Mouse (Mus musculus) macrophage (primary cell): ENCODE measurements around the gene Mroh9. TPM values are rescaled to one million over a fixed set of nuclear protein-coding genes. Genes with fewer than 3 reads are reported as not detected.

Experiments used
- H3K27ac ChIP-seq: fragments of 350-480 bp; formaldehyde crosslinking; 2 replicates; pipeline ENCODE4 v1.9.0; 2021
- H3K36me3 ChIP-seq: fragments of 350-480 bp; formaldehyde crosslinking; 2 replicates; pipeline ENCODE4 v1.9.0; 2021; ENCODE audit errors: inconsistent target
- H3K4me3 ChIP-seq: fragments of 350-480 bp; formaldehyde crosslinking; 2 replicates; pipeline ENCODE4 v1.9.0; 2021; ENCODE audit errors: inconsistent target
- H3K79me2 ChIP-seq: fragments of 350-480 bp; formaldehyde crosslinking; 2 replicates; pipeline ENCODE4 v1.9.0; 2021; ENCODE audit errors: inconsistent target
- WGBS: methylation state at CpG from one replicate; pipeline ENCODE4 v1.1.7; 2026; ENCODE audit warnings: inconsistent platforms; ENCODE audit not compliant: missing documents; 5-methylcytosine and 5-hydroxymethylcytosine counted together
- polyA plus RNA-seq: library from polyadenylated mRNA; stranded (reverse); fragments of 250-400 nt; gene quantifications from 3 replicates; pipeline ENCODE4 v1.2.4, GENCODE M21; 2018; ENCODE audit warnings: inconsistent platforms
- total RNA-seq, 78 experiments: library from RNA; depleted of rRNA; stranded (reverse); fragments of 250-400 nt; gene quantifications; 1 replicate in 9 of 78; 2 replicates in 24 of 78; 3 replicates in 43 of 78; 4 replicates in 2 of 78; pipeline ENCODE4 v1.2.4; 2018; ENCODE audit warnings: inconsistent platforms in 56 of 78

The Mroh9 gene
- not detected for total RNA-seq (2018; cell fraction: chromatin; rRNA removed)
- not detected for total RNA-seq (2018; cell fraction: cytosol; rRNA removed)
- not detected for total RNA-seq (2018; cell fraction: nucleus; rRNA removed)
- polyA plus RNA-seq: not detected in 3 replicates

- Histone ChIP-seq H3K36me3 (no peaks in the 10 kb centered on the region), H3K4me3 (no peak within 1 kb of the TSS), H3K27ac (no peak within 1 kb of the TSS), H3K79me2 (no peaks in the 10 kb centered on the region)
- WGBS: 84% methylated on average over 2 of the region's 2 CpGs
Observed at GRCm38 (mm10) chr1:163085570-163085969, at the start of gene Mroh9. Gene Mroh9, minus strand, starts transcription at chr1:163085670.

GRCm38 (mm10) chr1:163129976-163130375 lies 44.5 kb upstream of the Mroh9 start:
- H3K79me2 ChIP-seq: no peaks in the 10 kb centered on the region
- H3K36me3 ChIP-seq: no peaks in the 10 kb centered on the region
- WGBS: 35% methylated on average over 3 of the region's 3 CpGs
- H3K4me3 ChIP-seq: no peak overlapping the region
- no peak overlapping the region for H3K27ac ChIP-seq

- Histone ChIP-seq H3K27ac (no peak overlapping the region), H3K4me3 (no peak overlapping the region), H3K79me2 (no peaks in the 10 kb centered on the region), H3K36me3 (no peaks in the 10 kb centered on the region)
- 90% methylated on average over 9 of the region's 9 CpGs for WGBS
Observed at GRCm38 (mm10) chr1:163129129-163129900, 43.8 kb upstream of the Mroh9 start.

GRCm38 (mm10) chr1:163126175-163126881 lies 40.9 kb upstream of the Mroh9 start:
- Histone ChIP-seq H3K79me2 (no peaks in the 10 kb centered on the region), H3K36me3 (no peaks in the 10 kb centered on the region), H3K27ac (no peak overlapping the region), H3K4me3 (no peak overlapping the region)
- WGBS: 88% methylated on average over 7 of the region's 7 CpGs

GRCm38 (mm10) chr1:163122414-163122813 lies 36.9 kb upstream of the Mroh9 start:
- Histone ChIP-seq H3K79me2 (no peaks in the 10 kb centered on the region), H3K27ac (no peak overlapping the region), H3K36me3 (no peaks in the 10 kb centered on the region), H3K4me3 (no peak overlapping the region)
- WGBS: 86% methylated on average over 1 of the region's 1 CpGs

GRCm38 (mm10) chr1:163113461-163114174 lies 28.1 kb upstream of the Mroh9 start:
- no peaks in the 10 kb centered on the region for H3K36me3 ChIP-seq
- 90% methylated on average over 8 of the region's 8 CpGs for WGBS
- H3K27ac ChIP-seq: no peak overlapping the region
- H3K79me2 ChIP-seq: no peaks in the 10 kb centered on the region
- H3K4me3 ChIP-seq: no peak overlapping the region

- WGBS: 92% methylated on average over 4 of the region's 4 CpGs
- Histone ChIP-seq H3K27ac (no peak overlapping the region), H3K4me3 (no peak overlapping the region), H3K79me2 (no peaks in the 10 kb centered on the region), H3K36me3 (no peaks in the 10 kb centered on the region)
Observed at GRCm38 (mm10) chr1:163112482-163113164, 27.2 kb upstream of the Mroh9 start.

GRCm38 (mm10) chr1:163104960-163105359 lies 19.5 kb upstream of the Mroh9 start:
- WGBS: 78% methylated on average over 1 of the region's 1 CpGs
- no peaks in the 10 kb centered on the region for H3K79me2 ChIP-seq
- H3K4me3 ChIP-seq: no peak overlapping the region
- no peaks in the 10 kb centered on the region for H3K36me3 ChIP-seq
- no peak overlapping the region for H3K27ac ChIP-seq

- WGBS: 56% methylated on average over 10 of the region's 10 CpGs
- Histone ChIP-seq H3K79me2 (no peaks in the 10 kb centered on the region), H3K36me3 (no peaks in the 10 kb centered on the region), H3K27ac (no peak overlapping the region), H3K4me3 (no peak overlapping the region)
Observed at GRCm38 (mm10) chr1:163091438-163092155, 6.1 kb upstream of the Mroh9 start.

GRCm38 (mm10) chr1:163070502-163070901 lies 15.0 kb downstream of the Mroh9 start:
- Histone ChIP-seq H3K4me3 (no peak overlapping the region), H3K27ac (no peak overlapping the region), H3K79me2 (no peaks in the 10 kb centered on the region), H3K36me3 (no peaks in the 10 kb centered on the region)
- 13% methylated on average over 1 of the region's 1 CpGs for WGBS

GRCm38 (mm10) chr1:163060381-163060780 lies 25.1 kb downstream of the Mroh9 start:
- H3K36me3 ChIP-seq: no peaks in the 10 kb centered on the region
- no peaks in the 10 kb centered on the region for H3K79me2 ChIP-seq
- H3K4me3 ChIP-seq: no peak overlapping the region
- no peak overlapping the region for H3K27ac ChIP-seq
- 96% methylated on average over 3 of the region's 3 CpGs for WGBS

GRCm38 (mm10) chr1:163057363-163057762 lies 28.1 kb downstream of the Mroh9 start:
- no peaks in the 10 kb centered on the region for H3K79me2 ChIP-seq
- no peak overlapping the region for H3K27ac ChIP-seq
- H3K4me3 ChIP-seq: no peak overlapping the region
- H3K36me3 ChIP-seq: no peaks in the 10 kb centered on the region
- 48% methylated on average over 2 of the region's 2 CpGs for WGBS

- no peaks in the 10 kb centered on the region for H3K36me3 ChIP-seq
- no peak overlapping the region for H3K4me3 ChIP-seq
- H3K79me2 ChIP-seq: no peaks in the 10 kb centered on the region
- H3K27ac ChIP-seq: no peak overlapping the region
Observed at GRCm38 (mm10) chr1:163055629-163056028, 29.8 kb downstream of the Mroh9 start.

- Histone ChIP-seq H3K36me3 (no peaks in the 10 kb centered on the region), H3K27ac (no peak overlapping the region), H3K4me3 (no peak overlapping the region), H3K79me2 (no peaks in the 10 kb centered on the region)
Observed at GRCm38 (mm10) chr1:163023075-163023474, 62.4 kb downstream of the Mroh9 start.
